Mouse (Mus musculus): ENCODE measurements around the gene Snapin.

GRCm38 (mm10) chr3:90513796-90514590 is 23.2 kb upstream of the Snapin start, which contains the start of the genes S100a1 and S100a13:
- TF ChIP-seq CTCF (IDR thresholded peaks at IDR 0.05; ENCODE audit: borderline replicate concordance, extremely low read depth, insufficient read depth, insufficient read length) (no peak), POLR2A (IDR thresholded peaks at IDR 0.05; ENCODE audit: borderline replicate concordance, extremely low read depth, insufficient read depth, insufficient read length, poor library complexity, severe bottlenecking) (no peak)
